Mouse (Mus musculus) ES-Bruce4 (cell line): ENCODE measurements around the gene Gm6793.

Experiments
- CTCF ChIP-seq: IDR thresholded peaks from one replicate; pipeline ENCODE4 v1.8.1; 2011; ENCODE audit warnings: low read depth, low read length
- EP300 ChIP-seq: IDR thresholded peaks from 2 replicates; pipeline ENCODE4 v1.6.1; 2011; ENCODE audit warnings: low read depth, low read length; ENCODE audit not compliant: insufficient read depth
- POLR2A ChIP-seq: IDR thresholded peaks from one replicate; pipeline ENCODE4 v1.8.1; 2011; ENCODE audit warnings: low read length; ENCODE audit not compliant: insufficient read depth

DNA sequence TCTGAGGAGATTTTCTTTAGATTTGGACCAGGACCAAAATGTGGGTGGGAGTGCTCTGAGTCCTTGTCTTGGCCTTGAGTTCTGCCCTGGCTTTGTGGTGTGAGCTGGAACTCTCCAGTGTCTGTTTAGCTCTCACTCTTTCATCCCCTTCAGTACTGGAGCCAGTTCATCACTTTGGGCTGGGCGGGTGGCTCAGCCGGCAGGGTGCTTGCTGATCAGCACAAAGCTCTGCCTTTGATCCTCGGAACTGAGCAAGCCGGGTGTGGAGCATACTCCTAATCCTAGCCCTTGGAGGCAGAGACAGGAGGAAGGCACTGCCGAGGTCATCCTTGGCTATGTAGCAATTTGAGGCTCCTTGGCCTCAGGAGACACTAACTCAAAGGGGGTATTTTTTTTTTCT is 45.8 kb downstream of the Gm6793 start:
- TF ChIP-seq POLR2A (no peak), CTCF (no peak), EP300 (no peak)
